Mouse (Mus musculus) skeletal muscle tissue, adult 2 months (tissue): Measurements from ENCODE around the gene Fbxo40.

Source experiments
- DNase-seq: peaks from one replicate; pipeline ENCODE4 v3.0.0-alpha.2; 2012; ENCODE audit warnings: low read depth, low spot score

The Fbxo40 gene

DNA sequence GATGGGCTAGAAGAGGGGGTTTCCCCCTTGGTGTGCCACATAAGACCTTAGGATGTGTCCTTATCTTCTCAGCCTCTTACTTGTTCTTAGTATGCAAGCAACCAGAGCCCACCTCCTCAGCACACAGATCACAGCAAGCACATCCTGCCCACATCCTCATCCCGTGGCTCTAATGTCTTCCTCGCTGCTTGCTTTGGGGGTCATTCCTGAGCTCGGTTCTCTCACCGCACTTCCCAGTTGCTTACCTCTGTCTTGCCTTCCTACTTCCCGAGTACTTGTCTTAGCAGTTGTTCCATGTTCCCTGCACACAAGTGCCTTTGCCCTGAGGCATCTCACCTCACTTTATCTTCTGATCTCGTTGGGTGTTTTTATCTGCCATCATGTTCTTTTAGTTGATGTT lies 68.3 kb downstream of the Fbxo40 start:
- no peak for DNase-seq

DNA sequence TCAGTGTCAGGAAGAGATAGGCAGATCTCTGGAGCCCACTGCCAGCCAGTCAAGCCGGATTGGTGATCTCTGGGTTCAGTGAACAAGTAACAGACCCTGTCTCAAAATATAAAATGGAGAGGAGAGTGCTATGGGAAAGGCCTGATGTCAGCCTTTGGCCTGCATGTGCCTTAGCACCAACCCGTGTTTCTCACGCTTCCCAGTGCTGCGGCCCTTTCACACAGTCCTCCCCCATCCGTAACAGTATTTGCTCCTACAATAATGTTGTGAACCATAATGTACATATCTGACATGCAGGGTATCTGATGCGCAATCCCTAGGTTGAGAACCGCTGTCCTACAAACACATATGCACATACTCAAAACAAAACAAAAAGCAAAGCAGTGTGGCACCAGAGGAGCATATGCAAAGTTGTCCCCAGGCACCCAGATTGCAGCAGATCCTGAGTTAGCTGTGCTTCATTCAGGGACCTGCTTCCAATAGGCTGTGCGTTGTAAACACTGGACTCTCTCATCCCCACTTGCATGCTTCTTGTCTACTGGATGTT lies 69.1 kb downstream of the Fbxo40 start:
- no peak for DNase-seq

DNA sequence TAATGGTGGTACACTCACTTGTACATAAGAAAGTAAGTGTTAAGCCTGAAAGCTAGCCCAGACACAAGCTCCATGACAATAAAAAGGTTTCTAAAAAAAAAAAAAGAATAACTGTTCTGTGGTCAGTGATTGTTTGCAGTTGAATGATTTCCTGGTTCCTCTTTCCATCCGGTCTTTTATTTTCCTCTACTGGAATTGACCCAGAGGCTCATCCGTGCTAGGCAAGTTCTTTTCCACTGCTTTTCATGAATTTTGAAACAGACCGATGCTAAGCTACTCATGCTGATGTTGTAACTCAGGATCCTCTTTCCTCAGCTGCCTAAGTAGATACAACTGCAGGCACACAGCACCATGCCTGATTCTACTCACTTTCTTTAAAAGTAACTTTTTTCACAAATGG lies 69.9 kb downstream of the Fbxo40 start:
- DNase-seq, result no peak

DNA sequence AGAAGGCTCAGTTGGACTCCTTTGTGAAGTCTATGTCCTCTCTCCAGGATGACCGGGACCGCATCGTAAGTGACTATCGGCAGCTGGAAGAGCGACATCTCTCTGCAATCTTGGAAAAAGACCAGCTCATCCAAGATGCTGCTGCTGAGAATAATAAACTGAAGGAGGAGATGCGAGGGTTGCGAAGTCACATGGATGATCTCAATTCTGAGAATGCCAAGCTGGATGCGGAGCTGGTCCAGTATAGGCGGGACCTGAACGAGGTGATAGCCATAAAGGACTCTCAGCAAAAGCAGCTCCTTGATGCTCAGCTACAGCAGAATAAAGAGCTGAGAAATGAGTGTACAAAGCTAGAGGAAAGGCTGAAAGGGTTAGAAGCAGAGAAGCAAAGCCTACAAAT lies 71.8 kb downstream of the Fbxo40 start:
- no peak for DNase-seq

DNA sequence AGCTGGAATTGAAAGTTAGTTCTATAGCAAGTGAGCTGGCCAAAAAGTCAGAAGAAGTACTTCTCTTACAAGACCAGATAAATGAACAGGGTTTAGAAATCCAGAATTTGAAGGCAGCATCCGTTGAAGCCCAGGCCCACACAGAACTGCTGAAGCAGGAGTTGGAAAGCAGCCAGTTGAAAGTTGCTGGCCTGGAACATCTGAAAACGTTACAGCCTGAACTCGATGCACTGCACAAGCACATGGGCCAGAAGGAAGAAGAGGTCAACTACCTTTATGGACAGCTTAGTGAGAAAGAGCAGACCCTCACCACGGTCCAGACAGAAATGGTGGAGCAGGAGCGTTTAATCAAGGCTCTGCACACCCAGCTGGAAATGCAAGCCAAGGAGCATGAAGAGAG lies 76.1 kb downstream of the Fbxo40 start:
- DNase-seq, result no peak
